In the genomic region with DNA sequence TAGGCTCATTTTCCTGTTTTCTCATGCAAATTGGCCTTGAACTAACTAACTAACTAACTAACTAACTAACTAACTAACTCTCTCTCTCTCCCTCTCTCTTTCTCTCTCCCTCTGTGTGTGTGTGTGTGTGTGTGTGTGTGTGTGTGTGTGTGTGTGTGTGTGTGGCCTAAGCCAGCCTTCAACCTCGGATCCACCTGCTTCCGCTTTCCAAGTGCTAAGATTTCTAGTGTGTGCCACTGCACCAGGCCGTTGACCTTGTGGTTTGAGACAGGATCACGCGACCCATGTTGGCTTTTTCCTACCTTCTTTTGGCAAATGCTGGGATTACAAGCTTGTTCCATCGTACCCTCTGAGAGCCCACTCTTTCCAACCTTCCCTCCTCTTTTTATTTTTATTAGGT, we compare ENCODE assay signal across 9 mouse cellular contexts. TPM values are rescaled to one million over a fixed set of nuclear protein-coding genes. Genes with fewer than 3 reads are reported as not detected.
DNase-seq lines count a peak whose midpoint lies in the region; ATAC-seq and TF ChIP-seq lines count a peak whose summit lies in the region.
"Had no signal": no experiment of that assay in that cellular context is flagged by ENCODE, and none has a peak within 500 bp of the region (broad histone marks: within the 10 kb centered on the region; RNA-seq: fewer than 3 reads in every experiment).

No protein-coding gene starts in this region.

- no peaks in the 10 kb centered on the region for H3K9me3 ChIP-seq in embryonic facial prominence, embryonic 12.5 days

- TF ChIP-seq POLR2A in lung, adult 2 months (IDR thresholded peaks at IDR 0.05; ENCODE audit: borderline replicate concordance, extremely low read depth, low read depth, low read length) = no peak

- H3K4me1 ChIP-seq in embryonic facial prominence, embryonic 12.5 days = 0 out of 2 replicates have a peak, but pooled peaks cover 10% of the 10 kb centered on the region
- peaks cover 5% of the 10 kb centered on the region; the same call in 1 of the 2 replicates for H3K4me1 ChIP-seq in lung, adult 2 months (ENCODE audit: control insufficient read depth, insufficient read depth, low read length)

- TF ChIP-seq CTCF in lung, adult 2 months (IDR thresholded peaks at IDR 0.05; ENCODE audit: insufficient read depth, low read length) = no peak

- H3K27me3 ChIP-seq in embryonic facial prominence, embryonic 12.5 days = peaks cover 29% of the 10 kb centered on the region

- H3K36me3 ChIP-seq in embryonic facial prominence, embryonic 12.5 days = 0 out of 2 replicates have a peak, but pooled peaks cover under 1% of the 10 kb centered on the region

- no peak overlapping the region for H3K4me3 ChIP-seq in embryonic facial prominence, embryonic 12.5 days
- no peak overlapping the region for H3K4me3 ChIP-seq in lung, adult 2 months (replicated peaks; ENCODE audit: extremely low read depth, low read depth, low read length)

- H3K4me2 ChIP-seq in embryonic facial prominence, embryonic 12.5 days (replicated peaks) = peak overlapping the region; percentile 83

- H3K27ac ChIP-seq in embryonic facial prominence, embryonic 12.5 days = no peak overlapping the region

- 47% methylated on average over 6 of the region's 6 CpGs for WGBS in embryonic facial prominence, embryonic 12.5 days
- WGBS in lung, adult 2 months = 46% methylated on average over 6 of the region's 6 CpGs

- peak overlapping the region; percentile 46; the same call in 1 of the 2 replicates for H3K9ac ChIP-seq in embryonic facial prominence, embryonic 12.5 days

- DNase-seq in spleen, postnatal 36 days (ENCODE audit: low spot score in 2 of 2) = peak; percentile 26 to 44
- no peak for DNase-seq in spleen, postnatal 4 days (ENCODE audit: low spot score in 2 of 2)
- peak; percentile 30 for DNase-seq in lung, adult 2 months
- DNase-seq in thymus, postnatal 36 days = peak; percentile 27 to 43
- no peak for DNase-seq in T-cell, adult 2 months (ENCODE audit: low spot score)
- DNase-seq in gastrocnemius, postnatal 25 days = no peak

- no peak for ATAC-seq in embryonic facial prominence, embryonic 12.5 days (ENCODE audit: insufficient number of reproducible peaks, insufficient read depth, low FRiP score, low TSS enrichment)
- ATAC-seq in inflammation-experienced regulatory T-cells, adult 6 months = no peak

RNA-seq across cellular contexts. Expression of a gene that starts 0.4 kb away (rescaled TPM):
- 6.3 and 7.4 TPM in 2 replicates for polyA plus RNA-seq in embryonic facial prominence, embryonic 12.5 days (2016; fragmentation: Nextera tagmentation; extraction: Ambion mirVana)
- polyA plus RNA-seq in lung, adult 2 months (2012; rRNA removed) = 73.8 and 81.2 TPM in 2 replicates
- 1 to 10 TPM; 1.4 to 1.5 TPM for total RNA-seq in gastrocnemius, postnatal 25 days (2021)
- 100 to 1,000 TPM in 1 of 3 experiments, 10 to 100 TPM in 2; 57.2 to 116 (median 62.2) TPM for polyA plus RNA-seq in inflammation-experienced regulatory T-cells, adult 6 months (2017; shearing (Covaris generic))

RNA-seq across cellular contexts. Expression of a gene that starts 10.9 kb away (rescaled TPM):
- 0.61 and 1.1 TPM in 2 replicates for polyA plus RNA-seq in embryonic facial prominence, embryonic 12.5 days (2016; fragmentation: Nextera tagmentation; extraction: Ambion mirVana)
- 11.2 and 15.0 TPM in 2 replicates for polyA plus RNA-seq in lung, adult 2 months (2012; rRNA removed)
- total RNA-seq in gastrocnemius, postnatal 25 days (2021) = not detected
- polyA plus RNA-seq in inflammation-experienced regulatory T-cells, adult 6 months (2017; shearing (Covaris generic)) = 1 to 10 TPM in 2 of 3 experiments, under 1 TPM in 1; 0.94 to 1.6 (median 1.5) TPM
- total RNA-seq: megakaryocyte-erythroid progenitor cell, adult 5-6 weeks had no signal

Comparison
In these comparisons a context has a peak if more than half of its experiments do, and no peak if none do; other contexts are left out.
1. DNase-seq: peak in spleen, postnatal 36 days (2 of 2), lung, adult 2 months (single experiment) and thymus, postnatal 36 days (2 of 2); none in spleen, postnatal 4 days (0 of 2), T-cell, adult 2 months (single experiment) and gastrocnemius, postnatal 25 days (single experiment).